Mouse (Mus musculus): ENCODE results near the gene Klhl5. TPM values are rescaled to one million over a fixed set of nuclear protein-coding genes. Genes with fewer than 3 reads are reported as not detected.

Gene Klhl5
- 10 to 100 TPM; 50.1 to 53.7 (median 52.7) TPM for total RNA-seq (2022)

DNA sequence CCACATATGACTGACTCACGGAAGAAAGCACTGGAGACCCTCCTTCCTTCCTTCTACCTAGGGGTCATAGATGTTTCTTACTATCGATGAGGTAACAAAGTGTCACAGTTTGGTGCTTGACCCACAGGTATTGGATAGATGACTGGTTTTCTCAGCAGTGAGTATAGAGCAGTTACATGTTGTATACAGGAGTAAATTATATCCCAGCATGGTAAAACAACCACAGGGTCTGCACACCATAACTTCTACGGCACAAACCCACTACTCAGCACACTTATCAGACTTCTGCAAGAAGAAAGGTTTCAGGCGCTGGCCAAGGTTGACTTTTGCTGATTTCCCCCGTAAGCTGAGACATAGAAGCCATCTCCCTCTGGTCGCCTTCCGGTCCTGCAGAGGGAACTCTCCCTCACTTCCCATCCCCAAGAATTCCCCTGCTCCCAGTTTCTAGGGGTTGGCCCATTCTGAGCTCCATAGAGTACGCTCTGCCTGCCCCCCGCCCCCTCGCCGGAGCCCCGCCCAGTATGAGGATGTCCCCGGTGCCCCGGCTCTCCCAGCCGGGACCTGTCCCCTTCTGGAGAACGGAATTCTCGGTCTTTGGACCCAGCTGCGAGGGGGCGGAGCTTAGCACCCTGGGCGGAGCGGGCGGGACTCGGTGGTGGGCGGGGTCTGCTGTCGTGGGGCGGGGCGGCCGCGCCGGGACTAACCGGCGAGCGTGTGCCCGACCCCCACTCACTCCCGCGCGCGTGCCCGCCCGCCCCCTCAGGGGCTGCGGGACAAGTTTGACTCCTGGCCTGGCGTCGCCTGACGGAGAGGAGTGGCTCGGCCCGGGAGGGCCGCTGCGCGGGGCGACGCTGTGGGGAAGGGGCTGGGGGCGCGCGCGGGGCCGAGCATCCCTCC is at the start of gene Klhl5:
Gene Klhl5 (plus strand): TSS at position 664 of the 897 bp plus-strand sequence.
- peak; percentile 62 to 71 for DNase-seq (ENCODE audit: low spot score in 2 of 2)

DNA sequence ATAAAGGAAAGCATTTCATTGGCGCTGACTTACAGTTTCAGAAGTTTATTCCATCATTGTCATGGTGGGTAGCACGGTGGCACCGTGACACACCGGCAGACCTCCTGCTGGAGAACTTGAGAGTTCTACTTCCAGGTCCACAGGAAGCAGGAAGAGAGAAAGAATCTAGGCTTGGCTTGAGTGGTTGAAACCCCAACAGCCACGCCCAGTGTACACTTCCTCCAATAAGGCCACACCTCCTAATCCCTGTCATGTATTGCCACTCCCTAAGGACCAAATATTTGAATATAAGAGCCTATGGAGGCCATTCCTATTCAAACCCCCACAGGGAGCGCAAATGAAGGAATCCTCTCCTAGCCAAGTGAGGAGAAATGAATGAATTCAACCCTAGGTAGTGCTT is 49.7 kb upstream of the Klhl5 start:
- DNase-seq (ENCODE audit: low spot score in 2 of 2): no peak

DNA sequence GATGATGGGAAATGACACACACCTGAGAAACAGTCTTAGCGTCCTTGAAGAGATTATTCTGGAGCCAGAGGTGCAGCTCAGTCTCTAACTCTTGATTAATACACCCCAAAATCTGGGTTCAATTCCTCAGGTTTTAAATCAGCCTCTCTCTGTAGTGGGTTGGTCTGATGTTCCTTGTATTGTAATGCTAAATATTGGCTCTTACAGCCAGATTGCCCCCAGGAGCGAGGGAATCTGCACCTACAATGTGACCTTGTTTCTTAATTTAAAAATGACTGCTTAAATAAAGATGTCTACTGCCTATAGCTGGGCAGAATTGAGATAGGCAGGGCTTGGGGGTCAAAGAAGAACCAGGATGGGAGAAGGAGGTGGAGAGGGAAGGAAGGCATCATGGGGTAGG is 47.5 kb upstream of the Klhl5 start:
- no peak for DNase-seq (ENCODE audit: low spot score in 2 of 2)

DNA sequence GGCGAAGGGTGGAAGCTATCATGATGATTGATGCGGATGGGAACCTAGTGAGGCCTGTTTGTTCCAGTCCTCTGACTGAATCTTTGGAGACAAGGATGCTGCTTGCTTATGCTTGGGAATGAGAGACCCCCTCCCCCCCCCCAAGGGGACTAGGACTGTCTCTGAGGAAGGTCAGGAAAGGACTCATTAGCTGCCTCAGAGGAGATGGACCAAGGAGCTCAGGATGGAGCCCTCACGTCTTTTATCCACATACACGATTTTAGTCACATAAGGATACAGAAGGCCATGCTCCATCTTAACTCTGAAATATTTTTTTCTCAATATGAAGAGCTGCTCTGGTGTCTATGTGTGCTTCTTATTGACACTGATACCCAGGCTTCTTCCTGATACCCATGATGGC is 45.1 kb upstream of the Klhl5 start:
- DNase-seq (ENCODE audit: low spot score in 2 of 2): no peak

DNA sequence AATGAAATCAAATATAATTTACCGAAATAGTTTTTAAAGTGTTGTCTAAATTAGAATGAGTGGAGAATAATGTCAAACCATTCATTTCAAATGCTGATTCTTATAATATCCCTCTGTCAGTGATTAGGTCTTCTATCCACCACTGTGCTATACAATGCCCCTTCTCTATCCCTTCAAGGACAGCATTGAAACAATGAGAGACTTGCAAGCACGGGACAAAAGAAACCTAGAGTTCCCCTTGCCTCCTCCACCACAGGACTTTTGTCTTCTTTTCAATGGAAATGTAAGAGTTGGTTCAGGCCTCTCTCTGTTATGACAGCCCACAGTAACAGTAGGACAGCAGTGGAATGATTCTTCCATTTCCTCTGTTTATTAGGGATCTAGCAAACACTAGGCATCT is 44.1 kb upstream of the Klhl5 start:
- no peak for DNase-seq (ENCODE audit: low spot score in 2 of 2)

DNA sequence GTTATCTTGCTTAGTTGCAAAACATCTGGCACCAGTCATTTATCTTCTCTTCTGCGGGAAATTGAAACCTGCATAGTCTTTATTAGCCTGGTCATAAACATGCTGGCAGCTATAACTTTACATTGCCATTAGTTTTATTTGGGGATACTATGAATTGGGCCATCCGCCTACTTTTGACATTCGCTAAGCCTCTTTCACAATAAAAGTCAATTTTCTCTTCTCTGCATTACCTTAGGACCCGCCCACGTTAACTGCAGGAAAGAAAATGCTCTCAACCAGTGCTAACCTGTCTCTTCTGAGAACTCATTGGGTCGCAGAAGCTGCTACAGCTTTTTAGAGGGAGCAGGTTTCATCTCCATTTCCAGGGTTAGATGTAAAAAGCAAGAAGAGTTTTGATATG is 39.2 kb upstream of the Klhl5 start:
- DNase-seq (ENCODE audit: low spot score in 2 of 2): no peak

DNA sequence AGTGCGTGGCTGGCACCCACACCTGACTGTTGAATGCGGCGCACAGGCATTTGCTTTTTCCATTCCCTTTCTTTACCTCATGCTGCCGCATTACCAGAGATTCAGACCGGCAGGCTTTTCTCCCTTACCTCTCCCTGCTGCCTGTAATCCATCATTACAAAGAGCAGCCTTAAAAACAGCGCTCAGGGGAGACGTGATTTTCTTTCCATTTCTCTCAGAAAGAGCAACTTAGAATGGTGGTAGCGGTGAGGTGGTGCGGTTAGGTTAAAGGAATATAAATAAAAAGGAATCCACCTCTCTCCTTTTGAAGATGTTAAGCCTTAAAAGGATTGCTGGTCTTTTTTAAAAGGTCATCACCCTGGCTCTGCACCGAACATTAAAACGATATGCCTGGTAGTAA is 37.5 kb upstream of the Klhl5 start:
- DNase-seq (ENCODE audit: low spot score in 2 of 2): no peak

DNA sequence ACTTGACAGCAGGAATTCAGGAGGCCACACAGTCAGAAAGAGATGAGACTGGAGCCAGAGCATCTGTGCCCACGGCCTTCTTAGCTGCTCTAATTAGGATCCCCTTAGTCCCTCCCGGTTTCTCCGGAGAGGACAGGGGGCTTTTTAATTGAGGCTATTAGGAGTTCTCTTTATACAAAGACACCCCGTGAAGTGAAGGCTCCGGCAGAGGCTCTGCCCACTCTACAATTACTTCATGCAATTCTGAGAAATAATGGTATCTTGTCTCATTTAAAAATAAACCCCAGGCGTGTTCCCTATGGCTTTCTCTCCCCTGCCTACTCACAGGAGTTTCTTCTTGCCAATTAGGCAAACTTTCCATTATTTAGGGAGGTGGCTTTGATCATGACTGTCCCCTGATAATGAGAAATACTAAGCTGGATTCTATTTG is 35.6 kb upstream of the Klhl5 start:
- no peak for DNase-seq (ENCODE audit: low spot score in 2 of 2)

DNA sequence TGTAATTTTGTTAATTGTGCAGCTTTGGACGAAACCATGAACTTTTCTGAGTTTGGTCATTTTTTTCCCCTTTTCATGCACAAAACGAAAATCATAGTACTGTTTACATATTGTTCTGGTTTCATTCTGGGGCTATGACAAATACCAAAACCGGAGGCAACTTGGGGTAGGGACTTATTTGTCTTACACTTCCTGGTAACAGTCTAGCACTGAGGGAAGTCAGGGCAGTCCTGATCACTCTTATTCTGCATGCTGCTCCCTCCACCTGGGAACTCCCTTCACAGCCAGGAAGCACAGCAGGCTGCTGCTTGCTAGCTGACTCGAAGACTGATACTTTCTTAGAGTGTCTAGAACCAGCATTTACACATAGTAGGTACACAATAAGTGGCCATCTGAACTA is 34.1 kb upstream of the Klhl5 start:
- no peak for DNase-seq (ENCODE audit: low spot score in 2 of 2)

DNA sequence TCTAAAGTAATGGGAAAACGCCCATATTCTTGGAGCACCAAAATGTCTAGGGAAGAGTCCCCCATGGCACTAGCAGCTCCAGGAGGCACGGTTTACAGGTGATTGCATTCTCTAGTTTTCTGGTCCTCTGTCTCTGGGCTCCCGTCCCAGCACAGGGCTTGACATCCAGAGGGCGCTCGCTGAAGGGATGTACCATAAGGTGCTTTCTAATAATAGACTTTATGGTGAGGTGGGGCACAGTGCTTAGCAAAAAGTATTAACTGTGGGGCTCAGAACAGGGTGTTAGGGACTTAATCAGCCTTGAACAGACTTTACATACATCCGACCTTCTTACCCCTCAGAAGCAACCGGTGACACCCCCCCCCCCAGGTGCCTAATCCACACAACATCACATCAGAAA is 32.6 kb upstream of the Klhl5 start:
- no peak for DNase-seq (ENCODE audit: low spot score in 2 of 2)

DNA sequence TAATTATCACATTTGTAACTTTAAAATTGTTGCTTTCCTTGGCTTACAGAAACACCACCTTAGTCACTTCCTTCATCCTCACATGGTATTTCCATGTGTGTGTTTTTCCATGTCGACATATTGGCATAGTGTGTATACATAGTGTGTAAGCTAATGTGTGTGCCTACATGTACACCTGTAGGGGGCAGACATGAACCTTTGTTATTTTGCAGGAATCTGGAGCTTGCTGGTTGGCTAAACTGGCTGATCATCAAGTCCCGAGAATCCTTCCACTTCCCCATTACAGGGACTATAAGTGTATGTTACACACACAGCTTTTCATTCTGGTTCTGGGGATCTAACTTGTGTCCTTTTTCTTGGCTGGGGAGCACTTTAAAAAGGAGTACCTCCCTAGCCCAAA is 31.3 kb upstream of the Klhl5 start:
- no peak for DNase-seq (ENCODE audit: low spot score in 2 of 2)

DNA sequence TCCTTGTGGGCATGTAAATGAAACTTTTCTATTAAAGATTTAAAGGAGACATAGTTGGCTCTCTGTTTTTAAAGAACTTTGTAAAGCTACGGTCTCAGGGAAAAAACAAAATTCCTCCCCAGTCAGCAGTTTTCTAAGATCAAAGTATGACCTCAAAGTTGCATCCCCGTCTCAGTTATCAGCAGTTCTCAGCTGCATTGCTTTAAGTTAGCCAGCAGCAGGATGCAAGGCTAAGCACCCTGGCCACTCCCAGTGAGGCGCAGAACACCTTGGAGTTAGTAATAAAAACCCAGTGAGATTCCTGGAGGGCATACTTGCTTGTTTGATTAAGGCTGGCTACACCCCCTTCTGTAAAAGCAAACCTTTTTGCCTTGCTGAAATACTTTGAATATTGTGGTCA is 30.6 kb upstream of the Klhl5 start:
- no peak for DNase-seq (ENCODE audit: low spot score in 2 of 2)

DNA sequence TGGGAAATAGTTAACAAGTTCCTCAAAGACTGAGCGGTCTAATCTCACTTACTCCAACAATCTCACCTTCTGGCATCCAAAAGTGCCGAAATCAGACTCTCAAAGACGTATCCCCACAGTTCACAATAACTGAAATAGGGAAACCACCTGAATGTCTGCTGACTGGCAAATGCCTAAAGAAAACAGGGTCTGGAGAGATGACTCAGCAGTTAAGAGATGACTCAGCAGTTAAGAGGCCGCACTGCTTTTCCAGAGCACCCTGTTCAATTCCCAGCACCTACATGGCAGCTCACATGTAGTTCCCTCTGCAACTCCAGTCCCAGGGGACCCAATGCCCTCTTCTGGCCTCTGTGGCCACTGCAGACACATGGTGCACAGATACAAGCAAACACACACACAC is 29.3 kb upstream of the Klhl5 start:
- no peak for DNase-seq (ENCODE audit: low spot score in 2 of 2)

DNA sequence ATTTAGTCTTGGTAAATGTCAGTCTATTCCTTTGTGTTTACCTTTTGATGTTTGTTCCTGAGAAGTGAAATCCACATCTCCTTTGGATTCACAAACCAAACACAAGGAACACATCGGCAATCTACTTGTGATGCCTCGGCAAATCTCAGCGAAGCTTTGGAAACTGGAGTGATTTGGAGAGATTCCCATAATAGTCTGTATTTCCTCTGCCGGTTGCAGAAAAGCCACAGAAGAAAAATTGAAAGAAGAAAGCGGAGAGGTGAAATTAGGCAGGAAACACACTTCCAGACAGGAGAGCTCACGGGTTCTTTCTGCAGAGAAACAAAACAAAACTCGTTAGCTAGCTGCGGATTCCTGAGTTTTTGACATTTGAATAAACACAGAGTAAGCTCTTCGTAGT is 27.5 kb upstream of the Klhl5 start:
- DNase-seq (ENCODE audit: low spot score in 2 of 2): peak in 1 of 2 experiments; percentile 28

DNA sequence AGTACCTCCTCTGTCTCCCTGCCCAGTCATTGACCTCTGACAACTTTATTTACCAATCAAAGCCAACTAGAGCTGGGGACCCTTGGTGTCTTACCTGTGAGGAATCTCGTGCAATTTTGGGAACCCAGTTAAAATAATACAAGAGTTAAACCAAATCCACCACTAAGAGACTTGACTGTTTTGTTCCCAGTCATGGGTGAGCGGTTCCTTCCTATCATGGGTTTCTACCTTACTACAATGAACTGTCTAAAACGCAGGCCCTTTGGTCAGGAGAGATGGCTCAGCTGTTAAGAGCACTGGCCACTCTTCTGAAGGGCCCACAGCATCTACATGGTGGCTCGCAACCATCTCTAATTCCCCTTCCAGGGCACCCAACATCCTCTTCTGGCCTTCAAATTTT is 25.5 kb upstream of the Klhl5 start:
- no peak for DNase-seq (ENCODE audit: low spot score in 2 of 2)

DNA sequence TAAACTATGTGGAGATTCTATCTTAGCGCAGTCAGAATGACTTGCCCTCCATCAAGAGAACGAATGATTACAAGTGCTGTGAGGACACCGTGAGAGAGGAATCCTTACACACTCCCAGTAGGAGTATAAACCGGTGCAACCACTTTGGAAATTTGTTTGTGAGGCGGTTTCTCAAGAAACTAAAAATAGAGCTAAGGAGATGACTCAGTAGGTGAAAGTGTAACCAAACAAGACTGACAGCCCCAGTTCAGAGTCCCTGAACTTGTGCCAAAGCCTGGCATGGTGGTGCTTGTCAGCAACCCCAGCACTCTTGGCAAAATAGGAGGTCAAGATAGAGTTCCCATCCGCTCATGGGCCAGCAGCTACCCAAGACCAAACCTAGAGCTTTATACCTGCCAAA is 20.8 kb upstream of the Klhl5 start:
- DNase-seq (ENCODE audit: low spot score in 2 of 2): no peak

DNA sequence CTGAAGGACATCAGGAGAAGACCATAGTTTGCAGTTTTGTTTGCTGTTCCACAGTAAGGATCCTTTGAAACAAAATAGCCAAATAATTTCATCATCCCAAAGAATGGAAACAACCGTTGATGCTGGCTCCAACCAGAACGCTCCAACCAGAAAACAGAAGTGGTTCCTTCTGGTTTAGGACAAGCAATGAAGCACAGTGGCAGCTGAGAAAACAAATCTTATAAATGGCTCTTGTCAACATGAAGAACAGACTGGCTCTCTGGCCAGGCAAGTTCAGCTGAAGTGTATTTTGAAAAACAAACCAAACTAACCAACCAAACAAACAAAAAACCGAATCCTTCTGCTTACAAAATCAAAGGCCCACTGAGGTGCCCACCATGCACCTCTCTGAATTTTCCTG is 17.6 kb upstream of the Klhl5 start:
- no peak for DNase-seq (ENCODE audit: low spot score in 2 of 2)

DNA sequence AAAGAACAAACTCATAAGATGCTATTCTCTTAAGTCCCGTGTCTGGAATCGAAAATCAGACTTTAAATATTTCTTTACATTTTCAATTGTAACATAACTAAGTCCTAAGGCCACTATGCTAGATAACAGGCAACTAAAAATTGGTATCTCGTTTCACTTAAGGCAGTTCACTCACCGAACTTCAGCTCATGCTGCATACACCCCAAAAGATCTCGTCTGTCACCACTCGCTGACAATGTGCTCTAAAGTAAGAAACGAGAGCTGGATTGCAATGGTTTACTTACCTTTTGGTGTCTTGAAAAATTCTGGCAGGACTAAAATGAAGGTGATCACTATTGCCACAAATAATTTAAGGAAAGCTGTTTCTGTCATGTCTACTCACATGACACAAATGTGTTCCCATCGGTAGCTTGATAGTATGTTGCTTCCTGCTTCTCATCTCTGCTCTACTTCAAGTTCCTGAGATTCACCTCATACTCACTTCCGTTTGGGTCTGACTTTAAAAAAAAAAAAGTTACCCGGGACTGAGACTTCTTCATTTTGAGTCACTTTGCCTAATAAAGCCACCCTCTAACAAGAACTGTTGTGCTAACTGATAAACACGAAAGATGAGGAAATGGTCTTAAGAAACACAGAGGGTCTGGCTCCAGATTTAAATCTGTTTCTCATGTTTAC is 16.0 kb upstream of the Klhl5 start:
- no peak for DNase-seq (ENCODE audit: low spot score in 2 of 2)

DNA sequence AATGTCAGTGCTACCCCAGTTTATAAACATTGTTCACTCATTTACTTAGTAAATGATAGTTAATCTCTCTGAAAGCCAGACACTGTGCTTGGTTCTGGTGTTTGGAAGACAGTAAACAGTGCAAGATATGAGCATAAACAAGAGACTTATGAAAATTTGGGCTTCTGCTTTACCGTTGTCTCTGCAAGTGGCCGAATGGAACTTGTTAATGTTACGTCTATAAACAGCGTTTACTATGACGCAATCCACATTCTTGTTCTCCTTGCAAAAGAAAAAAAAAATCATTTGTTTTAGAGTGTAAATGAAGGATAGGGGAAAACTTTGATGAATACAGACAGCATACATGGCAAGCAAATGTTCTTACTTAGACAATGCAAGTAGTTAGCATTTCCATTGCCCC is 15.4 kb upstream of the Klhl5 start, which contains the start of gene Tmem156:
Gene Tmem156 (minus strand): TSS at position 212 of the 400 bp plus-strand sequence.
- no peak for DNase-seq (ENCODE audit: low spot score in 2 of 2)

DNA sequence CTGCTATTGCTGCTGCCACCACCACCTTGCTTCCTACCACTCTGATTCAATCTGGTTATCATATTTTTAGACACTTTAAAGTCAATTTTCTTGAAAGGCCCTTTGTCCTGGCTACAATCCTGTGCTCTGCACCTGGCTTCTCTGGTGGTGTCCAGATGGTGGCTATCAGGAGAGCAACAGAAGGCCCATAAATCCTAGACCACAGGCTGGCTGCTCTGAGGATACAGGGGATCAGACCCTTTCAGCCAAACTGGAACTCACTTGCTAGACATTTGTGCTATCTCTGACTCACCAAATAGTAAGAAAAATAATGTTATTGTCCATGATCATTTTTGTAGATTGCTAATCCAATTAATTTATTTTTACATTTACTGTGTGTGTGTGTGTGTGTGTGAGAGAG is 13.6 kb upstream of the Klhl5 start:
- DNase-seq (ENCODE audit: low spot score in 2 of 2): no peak

DNA sequence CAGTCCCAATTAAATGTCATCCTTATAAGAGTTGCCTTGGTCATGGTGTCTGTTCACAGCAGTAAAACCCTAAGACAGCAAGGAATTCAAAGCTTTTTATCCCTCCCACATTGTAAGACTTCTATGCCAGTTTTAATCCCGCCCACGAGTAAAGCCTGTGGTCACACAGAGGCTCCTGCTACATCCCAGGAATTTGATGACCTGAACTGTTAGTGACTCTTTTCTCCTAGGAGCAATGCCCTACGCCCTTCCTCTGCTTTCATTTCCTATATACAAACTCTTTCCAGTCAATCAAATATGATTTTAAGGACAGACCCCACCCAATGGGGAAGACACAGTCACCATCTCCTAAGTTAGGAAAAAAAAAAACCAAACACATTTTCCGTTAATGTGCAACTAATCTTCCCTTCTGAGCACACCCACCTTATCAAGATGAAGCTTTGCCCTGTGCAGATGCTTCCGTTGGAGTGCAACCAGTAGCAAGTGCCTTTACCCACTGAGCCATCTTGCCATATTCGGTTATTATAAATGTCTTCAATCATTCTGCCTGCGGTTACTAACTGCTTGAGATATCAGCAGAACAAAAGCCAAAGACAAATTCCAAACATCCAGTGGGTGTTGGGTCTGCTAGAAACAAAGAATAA is 12.3 kb upstream of the Klhl5 start:
- no peak for DNase-seq (ENCODE audit: low spot score in 2 of 2)

DNA sequence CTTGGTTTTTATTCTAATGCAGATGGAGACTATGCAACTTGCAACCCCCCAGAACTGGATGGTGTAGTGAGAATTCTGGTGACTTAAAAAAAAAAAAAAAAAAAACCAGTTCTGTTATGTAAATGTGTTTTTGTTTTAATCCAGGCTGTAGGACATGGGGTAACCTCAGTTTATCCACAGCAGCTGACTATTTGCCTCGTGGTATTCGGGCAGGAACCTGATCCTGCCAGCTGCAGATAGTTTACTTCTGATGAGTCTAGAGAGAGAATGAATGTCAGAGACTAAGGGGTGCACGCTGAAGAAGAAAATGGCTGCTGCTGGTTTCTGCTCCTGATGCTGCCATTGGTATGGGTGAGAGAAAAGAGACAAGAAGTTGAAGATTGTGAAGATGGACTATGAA is 11.3 kb upstream of the Klhl5 start:
- no peak for DNase-seq (ENCODE audit: low spot score in 2 of 2)
